Mouse (Mus musculus) intestine, embryonic 15.5 days (tissue): ENCODE results near the gene Mlh1. TPM values are rescaled to one million over a fixed set of nuclear protein-coding genes. Genes with fewer than 3 reads are reported as not detected.

Source experiments
- ATAC-seq: fragments of 200-750 bp; cut with Nextera tagmentation; 2 replicates; pipeline ENCODE4 v1.8.0; 2017; ENCODE audit warnings: moderate TSS enrichment, moderate library complexity
- H3K27ac ChIP-seq: fragments of 300-500 bp; sonication (generic); 2 replicates; pipeline ENCODE4 v1.5.1; 2015; ENCODE audit warnings: mild to moderate bottlenecking, inconsistent platforms
- H3K27me3 ChIP-seq: fragments of 300-500 bp; sonication (generic); replicated peaks from 2 replicates; pipeline ENCODE4 v1.6.1; 2015; ENCODE audit warnings: inconsistent platforms
- H3K36me3 ChIP-seq: fragments of 300-500 bp; sonication (generic); 2 replicates; pipeline ENCODE4 v1.6.1; 2015; ENCODE audit warnings: inconsistent platforms
- H3K4me1 ChIP-seq: fragments of 300-500 bp; sonication (generic); replicated peaks from 2 replicates; pipeline ENCODE4 v1.6.1; 2015; ENCODE audit warnings: inconsistent platforms
- H3K4me2 ChIP-seq: fragments of 300-500 bp; sonication (generic); replicated peaks from 2 replicates; pipeline ENCODE4 v1.6.1; 2015; ENCODE audit warnings: mild to moderate bottlenecking, inconsistent platforms
- H3K4me3 ChIP-seq: fragments of 300-500 bp; sonication (generic); replicated peaks from 2 replicates; pipeline ENCODE4 v1.5.1; 2015; ENCODE audit warnings: inconsistent platforms
- H3K9ac ChIP-seq: fragments of 300-500 bp; sonication (generic); 2 replicates; pipeline ENCODE4 v1.6.1; 2015; ENCODE audit warnings: inconsistent platforms
- H3K9me3 ChIP-seq: fragments of 300-500 bp; sonication (generic); 2 replicates; pipeline ENCODE4 v1.6.1; 2016; ENCODE audit warnings: inconsistent platforms
- WGBS: fragments of 180-500 bp; shearing (Covaris S2); methylation state at CpG from one replicate; pipeline ENCODE4 v1.1.7; 2015; 5-methylcytosine and 5-hydroxymethylcytosine counted together
- polyA plus RNA-seq: library from polyadenylated mRNA; unstranded; fragments of >200 nt; fragmentation: Nextera tagmentation; extraction: Ambion mirVana; gene quantifications from 2 replicates; pipeline ENCODE4 v1.2.1, GENCODE M21; 2015

The Mlh1 gene
- polyA plus RNA-seq, 1 experiment from 2014 or later = 44.9 TPM

DNA sequence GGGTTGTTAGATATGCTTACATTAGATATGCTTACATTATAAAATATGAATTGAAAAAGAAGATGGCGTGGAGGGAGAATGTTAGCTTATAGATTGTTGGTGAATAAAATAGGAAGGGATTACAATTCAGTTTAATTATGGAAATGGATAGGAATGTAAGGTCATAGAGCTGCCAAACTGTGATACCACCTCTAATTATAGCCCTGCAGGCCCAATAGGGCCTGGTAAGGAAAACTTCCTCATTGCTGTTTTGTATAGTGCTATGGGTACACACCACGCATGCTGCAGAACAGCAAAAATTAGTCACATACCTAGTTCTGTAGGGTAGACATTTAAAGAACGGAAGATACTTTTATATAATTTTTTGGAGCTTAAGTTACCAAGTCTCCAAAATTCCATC is 63.4 kb downstream of the Mlh1 start:
- Histone ChIP-seq H3K9ac (no peak overlapping the region), H3K4me3 (no peak overlapping the region), H3K27me3 (no peaks in the 10 kb centered on the region), H3K36me3 (no peaks in the 10 kb centered on the region), H3K4me2 (no peak overlapping the region), H3K27ac (no peak overlapping the region), H3K9me3 (no peaks in the 10 kb centered on the region), H3K4me1 (0 out of 2 replicates have a peak, but pooled peaks cover 4% of the 10 kb centered on the region)
- WGBS = 96% methylated on average over 3 of the region's 3 CpGs
- no peak for ATAC-seq

DNA sequence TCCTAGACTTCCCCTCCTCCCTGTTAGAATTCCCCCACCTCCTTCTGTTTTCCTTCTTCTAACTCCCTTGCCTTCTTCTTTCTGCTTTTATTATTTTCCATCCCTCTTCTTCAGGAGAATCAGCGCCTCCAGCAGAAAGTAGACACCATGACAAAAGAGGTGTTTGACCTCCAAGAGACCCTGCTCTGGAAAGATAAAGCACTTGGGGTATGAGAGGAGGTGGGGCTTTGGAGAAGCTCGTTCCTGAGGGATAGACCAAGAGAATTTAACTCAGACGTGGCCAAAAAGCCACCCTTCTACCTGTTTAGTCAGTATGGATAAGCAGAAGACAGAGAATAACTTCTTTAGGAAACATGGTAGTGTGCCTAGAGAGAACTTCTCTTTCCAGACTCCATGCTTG is 63.9 kb downstream of the Mlh1 start:
- H3K36me3 ChIP-seq = no peaks in the 10 kb centered on the region
- 56% methylated on average over 3 of the region's 3 CpGs for WGBS
- H3K4me3 ChIP-seq = no peak overlapping the region
- H3K9me3 ChIP-seq = no peaks in the 10 kb centered on the region
- H3K4me1 ChIP-seq = 0 out of 2 replicates have a peak, but pooled peaks cover 4% of the 10 kb centered on the region
- no peak for ATAC-seq
- H3K4me2 ChIP-seq = no peak overlapping the region
- H3K9ac ChIP-seq = no peak overlapping the region
- H3K27me3 ChIP-seq = no peaks in the 10 kb centered on the region
- no peak overlapping the region for H3K27ac ChIP-seq

DNA sequence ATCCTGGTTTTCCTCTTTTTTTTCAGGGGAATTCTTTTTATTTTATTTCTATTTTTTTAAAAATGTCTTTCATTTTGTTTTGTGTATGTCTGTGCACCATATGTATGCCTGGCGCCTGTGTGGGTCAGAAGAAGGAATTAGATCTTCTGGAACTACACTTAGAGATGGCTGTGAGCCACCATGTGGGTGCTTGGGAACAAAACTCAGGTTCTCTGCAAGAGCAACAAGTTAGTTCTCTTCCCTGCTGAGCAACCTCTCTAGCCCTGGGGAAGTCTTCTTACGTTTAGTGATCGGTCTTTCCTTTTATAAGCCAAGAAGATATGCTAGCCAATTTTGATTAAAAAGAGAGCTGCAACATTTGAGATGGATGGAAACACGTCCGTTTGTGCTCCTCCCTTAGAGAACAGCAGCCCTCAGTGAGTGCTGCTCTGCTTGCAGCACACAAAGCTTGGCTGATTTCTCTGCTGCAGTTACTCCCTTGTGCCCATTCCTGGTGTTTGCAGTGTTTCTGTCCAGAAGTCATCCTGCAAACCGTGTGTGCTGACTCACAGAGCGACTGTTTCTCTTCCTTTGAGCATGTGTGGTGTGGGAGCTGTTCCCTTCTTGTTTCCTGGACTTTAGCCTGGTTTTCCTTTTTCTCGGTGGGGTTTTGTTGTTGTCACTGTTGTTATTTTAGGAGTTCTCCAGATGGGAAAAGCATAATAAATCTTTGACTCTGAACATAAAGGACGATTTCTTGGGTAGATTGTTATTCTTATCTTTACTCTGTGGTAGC is 66.8 kb downstream of the Mlh1 start:
- H3K27ac ChIP-seq = no peak overlapping the region
- H3K27me3 ChIP-seq = no peaks in the 10 kb centered on the region
- no peaks in the 10 kb centered on the region for H3K9me3 ChIP-seq
- 0 out of 2 replicates have a peak, but pooled peaks cover 4% of the 10 kb centered on the region for H3K4me1 ChIP-seq
- no peak overlapping the region for H3K4me2 ChIP-seq
- no peaks in the 10 kb centered on the region for H3K36me3 ChIP-seq
- no peak overlapping the region for H3K9ac ChIP-seq
- H3K4me3 ChIP-seq = no peak overlapping the region
- WGBS = 59% methylated on average over 9 of the region's 9 CpGs
- ATAC-seq = no peak

DNA sequence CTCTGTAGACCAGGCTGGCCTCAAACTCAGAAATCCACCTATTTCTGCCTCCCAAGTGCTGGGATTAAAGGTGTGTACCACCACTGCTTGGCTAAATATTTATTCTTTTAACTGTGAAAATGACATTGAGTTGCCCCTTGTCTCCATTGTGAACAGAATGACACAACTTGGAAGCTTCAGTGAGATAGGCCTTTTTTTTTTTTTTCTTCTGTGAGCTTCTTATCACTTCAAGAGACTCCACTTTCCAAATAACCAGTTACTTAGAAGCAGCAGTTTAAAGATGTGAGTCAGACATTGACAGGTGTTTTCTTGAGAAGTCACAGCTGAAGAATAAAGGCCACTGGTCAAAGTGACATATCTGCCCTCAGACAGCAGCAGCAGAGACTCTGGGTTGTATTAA is 71.4 kb downstream of the Mlh1 start:
- no peak for ATAC-seq
- Histone ChIP-seq H3K4me3 (no peak overlapping the region), H3K4me1 (0 out of 2 replicates have a peak, but pooled peaks cover 4% of the 10 kb centered on the region)

DNA sequence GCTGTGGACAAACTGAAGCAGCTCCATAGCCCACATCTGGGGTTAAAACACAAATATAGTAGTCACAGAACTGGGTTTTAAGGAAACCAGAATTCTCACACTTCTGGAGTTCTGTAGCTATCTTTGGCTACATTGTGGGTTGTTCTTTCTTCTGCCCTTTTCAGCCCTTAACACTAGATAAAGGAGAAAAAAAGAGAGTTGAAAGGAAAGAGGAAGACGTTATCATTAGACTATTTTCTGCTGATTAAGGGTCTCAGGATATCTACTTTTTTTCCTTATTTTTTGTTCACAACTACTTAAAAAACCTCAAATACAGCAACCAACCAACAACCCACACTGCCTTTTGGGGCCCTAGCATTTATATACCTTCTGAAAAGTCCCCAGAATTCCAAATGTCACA is 73.3 kb downstream of the Mlh1 start:
- Histone ChIP-seq H3K9ac (no peak overlapping the region), H3K9me3 (no peaks in the 10 kb centered on the region), H3K4me1 (no peaks in the 10 kb centered on the region), H3K27me3 (no peaks in the 10 kb centered on the region), H3K4me3 (no peak overlapping the region), H3K4me2 (no peak overlapping the region), H3K36me3 (no peaks in the 10 kb centered on the region), H3K27ac (no peak overlapping the region)
- 80% methylated on average over 1 of the region's 1 CpGs for WGBS
- no peak for ATAC-seq

More for the DNA sequence above, 71.4 kb downstream of the Mlh1 start:
- no peak overlapping the region for H3K9ac ChIP-seq
- no peaks in the 10 kb centered on the region for H3K36me3 ChIP-seq
- H3K9me3 ChIP-seq = no peaks in the 10 kb centered on the region
- H3K27ac ChIP-seq = no peak overlapping the region
- no peak overlapping the region for H3K4me2 ChIP-seq
- no peaks in the 10 kb centered on the region for H3K27me3 ChIP-seq

DNA sequence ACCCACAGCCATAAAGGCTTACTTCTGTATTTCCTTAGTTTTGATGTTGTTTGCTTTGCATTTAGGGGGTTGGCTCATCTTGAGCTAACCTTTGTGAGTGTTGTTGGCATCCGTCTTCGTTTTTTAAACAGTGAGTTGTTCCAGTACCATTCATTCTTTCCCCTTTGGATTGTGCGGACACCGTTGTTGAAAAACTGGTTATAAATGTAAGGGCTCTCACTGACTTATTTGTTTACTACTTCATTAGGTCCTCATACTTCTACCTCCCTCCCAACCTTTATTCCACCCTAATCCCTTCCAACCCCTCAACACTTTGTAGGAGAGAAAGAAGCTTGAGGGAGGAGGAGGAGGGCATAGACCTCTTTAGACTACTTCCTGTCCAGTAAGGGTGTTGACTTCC is 73.9 kb downstream of the Mlh1 start:
- Histone ChIP-seq H3K4me3 (no peak overlapping the region), H3K4me1 (no peaks in the 10 kb centered on the region), H3K27ac (no peak overlapping the region), H3K4me2 (no peak overlapping the region), H3K9me3 (no peaks in the 10 kb centered on the region), H3K27me3 (no peaks in the 10 kb centered on the region), H3K36me3 (no peaks in the 10 kb centered on the region), H3K9ac (no peak overlapping the region)
- 88% methylated on average over 4 of the region's 4 CpGs for WGBS
- ATAC-seq = no peak

DNA sequence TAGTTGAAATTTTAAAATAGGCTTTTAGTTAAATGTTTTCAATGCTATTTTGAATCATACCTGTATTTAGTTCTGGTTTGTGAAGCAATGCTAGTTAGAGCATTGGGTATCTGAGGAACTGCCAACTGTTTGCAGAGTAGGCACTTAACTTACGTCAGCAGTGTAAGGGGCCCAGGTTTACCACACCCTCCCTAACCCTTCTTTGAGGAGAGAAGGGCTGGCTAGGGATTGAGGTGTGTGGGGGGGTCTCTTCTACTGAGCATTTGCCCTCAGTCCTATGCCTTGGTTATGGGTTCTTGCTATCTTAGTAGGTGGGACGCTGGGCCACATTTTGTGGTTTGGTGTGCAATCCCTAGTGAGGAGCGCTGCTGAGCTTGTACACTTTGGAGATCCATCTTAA is 74.5 kb downstream of the Mlh1 start:
- no peak overlapping the region for H3K27ac ChIP-seq
- no peaks in the 10 kb centered on the region for H3K27me3 ChIP-seq
- H3K36me3 ChIP-seq = no peaks in the 10 kb centered on the region
- no peak overlapping the region for H3K4me3 ChIP-seq
- 89% methylated on average over 3 of the region's 3 CpGs for WGBS
- ATAC-seq = no peak
- no peaks in the 10 kb centered on the region for H3K9me3 ChIP-seq
- no peak overlapping the region for H3K4me2 ChIP-seq
- no peaks in the 10 kb centered on the region for H3K4me1 ChIP-seq
- no peak overlapping the region for H3K9ac ChIP-seq

DNA sequence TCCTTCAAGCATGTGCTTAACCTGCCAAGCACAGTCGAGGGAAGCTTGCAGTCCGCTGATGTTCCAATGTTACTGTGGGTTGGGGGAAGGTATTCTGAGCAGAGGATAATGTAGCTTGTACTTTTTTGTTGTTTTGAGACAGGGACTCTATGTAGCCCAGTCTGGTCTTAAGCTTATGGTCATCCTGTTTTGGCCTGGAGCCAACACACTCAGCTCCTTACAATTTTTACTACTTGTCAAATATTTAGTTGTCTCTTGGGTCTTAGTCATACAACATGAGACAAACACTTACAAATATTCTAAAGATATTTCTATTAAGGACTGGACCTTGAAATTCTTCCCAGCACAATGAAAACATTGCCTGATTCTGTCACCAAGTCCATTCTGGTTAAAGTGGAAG is 78.4 kb downstream of the Mlh1 start:
- no peaks in the 10 kb centered on the region for H3K9me3 ChIP-seq
- H3K36me3 ChIP-seq = 0 out of 2 replicates have a peak, but pooled peaks cover 4% of the 10 kb centered on the region
- H3K27me3 ChIP-seq = no peaks in the 10 kb centered on the region
- H3K27ac ChIP-seq = no peak overlapping the region
- no peak overlapping the region for H3K4me3 ChIP-seq
- H3K9ac ChIP-seq = no peak overlapping the region
- H3K4me1 ChIP-seq = no peaks in the 10 kb centered on the region
- no peak for ATAC-seq
- WGBS = 94% methylated on average over 2 of the region's 2 CpGs
- no peak overlapping the region for H3K4me2 ChIP-seq

DNA sequence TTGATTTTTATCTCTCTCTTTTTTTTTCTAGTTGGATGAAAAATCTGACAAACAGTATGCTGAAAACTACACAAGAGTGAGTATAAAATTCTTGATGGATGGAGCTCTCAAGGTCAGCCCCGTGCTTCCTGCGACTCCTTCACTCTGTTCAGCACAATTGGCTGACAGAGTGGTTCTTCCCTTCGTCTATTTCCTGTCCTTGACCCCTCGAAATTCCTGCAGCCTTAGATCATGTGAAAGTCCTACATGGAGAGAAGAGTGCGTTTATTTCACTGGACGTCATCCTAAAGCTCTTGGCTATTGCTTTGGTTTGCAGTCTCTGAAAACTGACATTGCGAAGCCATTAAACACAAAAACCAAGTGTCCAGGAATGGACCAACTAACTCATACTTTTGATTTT is 82.9 kb downstream of the Mlh1 start:
- H3K27ac ChIP-seq = no peak overlapping the region
- no peak overlapping the region for H3K9ac ChIP-seq
- H3K9me3 ChIP-seq = no peaks in the 10 kb centered on the region
- no peaks in the 10 kb centered on the region for H3K4me1 ChIP-seq
- H3K27me3 ChIP-seq = no peaks in the 10 kb centered on the region
- H3K36me3 ChIP-seq = 0 out of 2 replicates have a peak, but pooled peaks cover 4% of the 10 kb centered on the region
- 66% methylated on average over 7 of the region's 7 CpGs for WGBS
- no peak overlapping the region for H3K4me2 ChIP-seq
- ATAC-seq = no peak
- H3K4me3 ChIP-seq = no peak overlapping the region

DNA sequence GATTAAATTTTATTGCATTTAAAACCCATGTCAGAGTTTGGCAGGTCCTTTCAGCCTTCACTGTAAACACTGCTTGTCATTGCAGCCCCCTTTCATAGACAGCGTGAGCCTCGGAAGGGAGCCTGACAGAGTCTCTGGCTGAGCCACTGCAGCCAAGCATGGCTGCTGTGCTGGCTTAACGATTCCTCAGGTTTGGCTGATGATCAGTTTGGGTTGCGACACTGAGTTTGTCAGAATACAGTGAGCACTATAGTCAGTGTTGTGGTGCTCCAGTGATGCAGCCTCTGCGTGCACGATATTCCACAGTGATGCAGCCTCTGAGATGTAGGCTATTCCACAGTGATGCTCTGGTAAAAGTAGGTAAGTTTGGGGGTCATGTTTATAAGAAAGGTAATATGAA is 84.7 kb downstream of the Mlh1 start:
- Histone ChIP-seq H3K27ac (no peak overlapping the region), H3K4me3 (no peak overlapping the region), H3K36me3 (0 out of 2 replicates have a peak, but pooled peaks cover 4% of the 10 kb centered on the region), H3K9ac (no peak overlapping the region), H3K27me3 (no peaks in the 10 kb centered on the region), H3K9me3 (no peaks in the 10 kb centered on the region), H3K4me2 (no peak overlapping the region), H3K4me1 (no peaks in the 10 kb centered on the region)
- no peak for ATAC-seq
- 87% methylated on average over 6 of the region's 6 CpGs for WGBS

DNA sequence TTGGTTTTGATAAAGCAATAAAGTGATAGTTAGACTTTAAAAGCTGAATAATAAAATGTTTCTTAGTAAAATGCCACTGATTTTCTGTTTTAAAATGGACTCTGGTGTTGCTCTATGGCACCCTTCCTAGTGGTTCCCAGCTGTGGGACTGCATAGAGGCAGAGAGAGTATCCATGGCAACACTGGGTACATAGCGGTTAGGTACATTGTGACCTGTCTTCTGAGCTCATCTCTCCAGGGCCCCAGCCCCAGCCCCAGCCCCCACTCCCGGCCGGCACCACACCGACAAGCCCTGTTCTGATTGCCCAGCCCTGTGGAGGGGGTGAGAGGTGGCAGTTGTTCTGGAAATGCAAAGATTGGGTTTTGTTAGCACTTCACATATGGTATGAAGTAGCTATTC is 86.7 kb downstream of the Mlh1 start:
- Histone ChIP-seq H3K4me2 (no peak overlapping the region), H3K4me3 (no peak overlapping the region), H3K4me1 (no peaks in the 10 kb centered on the region), H3K9ac (no peak overlapping the region), H3K9me3 (no peaks in the 10 kb centered on the region), H3K36me3 (0 out of 2 replicates have a peak, but pooled peaks cover 4% of the 10 kb centered on the region), H3K27ac (no peak overlapping the region), H3K27me3 (no peaks in the 10 kb centered on the region)
- ATAC-seq = no peak
- 65% methylated on average over 4 of the region's 4 CpGs for WGBS

DNA sequence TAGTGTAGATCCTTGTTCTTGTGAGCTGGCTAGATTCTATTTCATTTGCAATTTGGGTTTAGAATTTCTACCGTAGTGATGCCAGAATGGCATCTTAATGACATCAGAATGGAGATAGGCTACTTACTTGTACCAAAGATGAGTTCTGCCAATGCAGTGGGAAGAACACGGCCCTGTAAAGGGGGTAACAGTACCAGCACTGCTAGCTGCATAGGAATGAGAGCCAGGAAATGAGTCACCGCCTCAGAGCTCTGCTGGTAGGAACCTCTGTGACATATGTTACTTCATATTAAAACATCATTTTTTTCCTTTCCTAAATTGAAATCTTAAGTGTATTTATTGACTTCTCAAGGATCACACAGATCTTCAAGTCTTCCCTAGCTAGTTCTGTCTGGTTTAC is 89.4 kb downstream of the Mlh1 start:
- no peak overlapping the region for H3K27ac ChIP-seq
- H3K9me3 ChIP-seq = no peaks in the 10 kb centered on the region
- no peak overlapping the region for H3K4me2 ChIP-seq
- no peak overlapping the region for H3K9ac ChIP-seq
- 72% methylated on average over 3 of the region's 3 CpGs for WGBS
- H3K36me3 ChIP-seq = no peaks in the 10 kb centered on the region
- no peaks in the 10 kb centered on the region for H3K4me1 ChIP-seq
- no peak for ATAC-seq
- H3K27me3 ChIP-seq = no peaks in the 10 kb centered on the region
- H3K4me3 ChIP-seq = no peak overlapping the region

DNA sequence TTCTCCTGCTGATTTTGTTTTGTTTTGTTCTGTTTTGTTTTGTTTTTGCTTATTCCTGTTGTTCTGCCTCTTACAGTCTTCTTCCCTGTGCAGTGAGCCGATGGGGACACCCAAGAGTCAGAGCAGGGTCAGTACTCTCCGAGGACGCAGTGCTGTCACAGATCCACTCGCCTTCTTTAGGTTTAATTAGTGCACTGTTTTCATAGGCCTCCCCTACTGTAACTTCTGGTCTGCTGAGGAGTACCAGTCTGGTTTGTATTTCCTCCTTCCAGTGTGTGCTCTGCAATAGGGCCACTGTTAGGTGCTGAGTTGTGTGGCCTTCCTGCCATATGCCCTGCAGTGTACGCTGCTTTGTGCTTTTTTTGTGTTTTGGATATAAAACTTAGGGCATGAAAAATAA is 92.6 kb downstream of the Mlh1 start:
- no peak overlapping the region for H3K9ac ChIP-seq
- no peaks in the 10 kb centered on the region for H3K36me3 ChIP-seq
- no peaks in the 10 kb centered on the region for H3K27me3 ChIP-seq
- 85% methylated on average over 5 of the region's 5 CpGs for WGBS
- no peak for ATAC-seq
- no peaks in the 10 kb centered on the region for H3K4me1 ChIP-seq
- H3K4me2 ChIP-seq = no peak overlapping the region
- H3K27ac ChIP-seq = no peak overlapping the region
- no peaks in the 10 kb centered on the region for H3K9me3 ChIP-seq
- no peak overlapping the region for H3K4me3 ChIP-seq
